Mouse (Mus musculus): ENCODE measurements around the gene Gls. TPM values are rescaled to one million over a fixed set of nuclear protein-coding genes. Genes with fewer than 3 reads are reported as not detected.

The Gls gene
- polyA plus RNA-seq (2015; fragmentation: Nextera tagmentation; extraction: Ambion mirVana): 34.8 and 39.5 TPM in 2 replicates

GRCm38 (mm10) chr1:52233143-52233713 lies at the start of gene Gls:
Gls (minus strand) TSS chr1:52233232.
- ATAC-seq: peak; percentile 99
- Histone ChIP-seq H3K27ac (peak within 1 kb of the TSS; percentile 97), H3K4me2 (replicated peaks) (peak within 1 kb of the TSS; percentile 68), H3K4me3 (replicated peaks) (peak within 1 kb of the TSS; percentile 98), H3K27me3 (replicated peaks) (no peaks in the 10 kb centered on the region), H3K36me3 (no peaks in the 10 kb centered on the region), H3K9ac (peak within 1 kb of the TSS; percentile 91), H3K4me1 (replicated peaks) (no peaks in the 10 kb centered on the region), H3K9me3 (no peaks in the 10 kb centered on the region)
- 0% methylated on average over 46 of the region's 46 CpGs for WGBS

DNA sequence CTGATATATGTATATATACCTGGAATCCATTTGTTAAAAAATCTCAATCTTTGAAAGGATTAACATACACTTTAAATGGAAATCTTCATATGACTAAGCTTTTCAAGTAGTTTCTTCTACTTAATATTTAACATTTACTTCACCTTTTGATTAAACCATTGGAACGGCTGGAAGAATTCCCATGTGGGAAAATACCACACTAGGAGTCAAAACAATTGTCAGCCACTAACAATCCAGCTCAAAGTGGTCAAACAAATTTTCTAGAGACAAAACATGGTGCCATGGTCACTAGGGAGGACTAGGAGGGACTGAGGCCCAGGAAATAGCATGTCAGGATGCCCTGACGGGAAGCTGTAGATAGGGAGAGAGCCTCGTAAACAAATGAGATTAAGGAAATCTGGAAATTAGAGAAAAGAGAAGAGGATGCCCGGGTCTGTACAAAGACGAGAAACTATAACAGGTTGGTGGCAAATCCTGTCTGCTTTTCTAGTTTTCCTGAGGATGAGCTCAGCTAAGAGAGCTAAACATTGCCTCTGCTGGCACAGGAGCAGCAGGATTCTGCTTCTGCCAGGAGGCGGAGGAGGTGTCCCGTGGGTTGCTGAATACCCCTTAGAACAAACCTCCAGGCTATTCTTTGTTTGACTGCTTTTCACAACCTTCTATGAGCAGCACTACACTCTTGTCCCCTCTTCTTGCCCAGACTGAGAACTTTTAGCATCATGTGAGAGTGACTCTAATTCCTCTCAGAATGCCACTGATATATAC lies 47.0 kb upstream of the Gls start:
- Histone ChIP-seq H3K36me3 (no peaks in the 10 kb centered on the region), H3K4me3 (replicated peaks) (no peak overlapping the region), H3K9me3 (no peaks in the 10 kb centered on the region), H3K9ac (no peak overlapping the region), H3K27ac (no peak overlapping the region), H3K27me3 (replicated peaks) (no peaks in the 10 kb centered on the region), H3K4me1 (replicated peaks) (0 out of 2 replicates have a peak, but pooled peaks cover 3% of the 10 kb centered on the region), H3K4me2 (replicated peaks) (no peak overlapping the region)
- WGBS: 66% methylated on average over 7 of the region's 7 CpGs
- ATAC-seq: no peak

DNA sequence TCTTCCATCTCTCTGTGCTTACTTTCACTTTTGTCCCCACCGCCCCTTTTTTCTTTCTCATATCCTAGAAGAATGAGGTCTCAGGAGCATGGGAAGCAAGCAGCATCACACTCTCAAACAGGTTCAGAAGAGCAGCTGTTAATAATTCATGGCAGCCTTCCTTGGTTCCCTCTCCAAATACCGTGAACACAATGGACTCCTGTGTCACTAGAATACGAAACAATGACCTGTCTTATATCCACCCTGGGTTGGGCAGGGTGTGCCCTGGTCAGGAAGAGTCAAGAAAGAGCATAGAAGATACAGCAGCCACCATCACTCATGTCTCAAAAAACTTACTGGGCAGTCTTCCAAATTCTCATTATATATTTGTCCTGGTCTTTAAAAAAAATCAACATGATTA lies 46.3 kb upstream of the Gls start:
- ATAC-seq: peak; percentile 57; the same call in 1 of the 2 replicates
- WGBS: 57% methylated on average over 3 of the region's 3 CpGs
- H3K27me3 ChIP-seq (replicated peaks): no peaks in the 10 kb centered on the region
- no peaks in the 10 kb centered on the region for H3K36me3 ChIP-seq
- no peaks in the 10 kb centered on the region for H3K9me3 ChIP-seq
- H3K4me1 ChIP-seq (replicated peaks): 0 out of 2 replicates have a peak, but pooled peaks cover 3% of the 10 kb centered on the region
- H3K9ac ChIP-seq: no peak overlapping the region
- H3K4me2 ChIP-seq (replicated peaks): no peak overlapping the region
- H3K27ac ChIP-seq: no peak overlapping the region
- no peak overlapping the region for H3K4me3 ChIP-seq (replicated peaks)

DNA sequence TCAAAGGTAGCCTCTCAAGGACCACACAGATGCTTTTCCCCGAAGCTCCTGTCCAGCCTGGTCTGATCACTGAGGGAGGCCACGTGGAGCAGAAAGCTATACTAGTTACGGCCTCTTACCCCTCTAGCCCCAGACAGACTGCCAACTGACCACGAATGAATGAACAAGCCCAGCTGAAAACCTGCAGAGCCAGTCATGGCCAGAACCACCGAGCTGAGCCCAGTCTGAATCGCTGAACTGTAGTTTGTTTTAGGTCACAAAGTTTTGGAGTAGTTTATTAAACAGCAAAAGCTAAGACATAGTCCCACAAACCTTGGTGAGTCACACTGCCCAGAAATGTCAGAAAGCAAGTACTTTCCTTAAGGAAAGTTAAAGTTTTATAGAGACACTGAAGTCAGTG lies 45.0 kb upstream of the Gls start:
- no peak overlapping the region for H3K9ac ChIP-seq
- 0 out of 2 replicates have a peak, but pooled peaks cover 3% of the 10 kb centered on the region for H3K4me1 ChIP-seq (replicated peaks)
- no peaks in the 10 kb centered on the region for H3K9me3 ChIP-seq
- no peak overlapping the region for H3K27ac ChIP-seq
- 52% methylated on average over 6 of the region's 6 CpGs for WGBS
- no peak overlapping the region for H3K4me3 ChIP-seq (replicated peaks)
- no peaks in the 10 kb centered on the region for H3K27me3 ChIP-seq (replicated peaks)
- no peak overlapping the region for H3K4me2 ChIP-seq (replicated peaks)
- no peak for ATAC-seq
- H3K36me3 ChIP-seq: no peaks in the 10 kb centered on the region

GRCm38 (mm10) chr1:52274210-52274609 lies 41.2 kb upstream of the Gls start:
- no peak overlapping the region for H3K27ac ChIP-seq
- 0 out of 2 replicates have a peak, but pooled peaks cover 3% of the 10 kb centered on the region for H3K4me1 ChIP-seq (replicated peaks)
- H3K36me3 ChIP-seq: no peaks in the 10 kb centered on the region
- no peaks in the 10 kb centered on the region for H3K9me3 ChIP-seq
- H3K4me3 ChIP-seq (replicated peaks): no peak overlapping the region
- no peak overlapping the region for H3K9ac ChIP-seq
- no peak for ATAC-seq
- WGBS: 73% methylated on average over 3 of the region's 3 CpGs
- no peak overlapping the region for H3K4me2 ChIP-seq (replicated peaks)
- H3K27me3 ChIP-seq (replicated peaks): no peaks in the 10 kb centered on the region

- peak; percentile 81 for ATAC-seq
- H3K9ac ChIP-seq: no peak overlapping the region
- no peaks in the 10 kb centered on the region for H3K27me3 ChIP-seq (replicated peaks)
- no peaks in the 10 kb centered on the region for H3K36me3 ChIP-seq
- no peak overlapping the region for H3K4me2 ChIP-seq (replicated peaks)
- no peak overlapping the region for H3K4me3 ChIP-seq (replicated peaks)
- H3K9me3 ChIP-seq: no peaks in the 10 kb centered on the region
- no peaks in the 10 kb centered on the region for H3K4me1 ChIP-seq (replicated peaks)
- H3K27ac ChIP-seq: peak overlapping the region; percentile 48
- WGBS: 49% methylated on average over 5 of the region's 5 CpGs
These were observed 39.1 kb upstream of the Gls start for GRCm38 (mm10) chr1:52272018-52272678.

DNA sequence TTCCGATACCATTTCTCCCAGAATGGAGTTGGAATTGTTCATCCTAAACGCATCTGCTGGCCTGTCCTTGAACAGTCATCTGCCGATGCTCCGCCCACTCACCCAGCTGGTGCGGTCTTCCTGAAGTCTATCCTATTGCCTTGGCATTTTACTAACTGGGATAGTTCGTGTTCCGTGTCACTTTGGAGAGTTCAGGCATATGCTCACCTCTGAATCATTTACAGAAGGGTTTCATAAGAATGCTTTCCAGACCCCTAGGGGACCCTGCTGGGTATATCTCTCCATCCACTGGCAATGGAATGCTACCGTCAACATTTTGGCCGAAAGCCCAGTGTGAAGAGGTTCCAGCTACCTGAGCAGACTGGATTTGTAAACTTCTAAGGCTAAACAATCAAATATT lies 37.3 kb upstream of the Gls start:
- Histone ChIP-seq H3K4me2 (replicated peaks) (no peak overlapping the region), H3K9me3 (no peaks in the 10 kb centered on the region), H3K27me3 (replicated peaks) (no peaks in the 10 kb centered on the region), H3K4me3 (replicated peaks) (no peak overlapping the region), H3K4me1 (replicated peaks) (no peaks in the 10 kb centered on the region), H3K27ac (no peak overlapping the region), H3K9ac (no peak overlapping the region), H3K36me3 (no peaks in the 10 kb centered on the region)
- no peak for ATAC-seq
- 74% methylated on average over 9 of the region's 9 CpGs for WGBS

DNA sequence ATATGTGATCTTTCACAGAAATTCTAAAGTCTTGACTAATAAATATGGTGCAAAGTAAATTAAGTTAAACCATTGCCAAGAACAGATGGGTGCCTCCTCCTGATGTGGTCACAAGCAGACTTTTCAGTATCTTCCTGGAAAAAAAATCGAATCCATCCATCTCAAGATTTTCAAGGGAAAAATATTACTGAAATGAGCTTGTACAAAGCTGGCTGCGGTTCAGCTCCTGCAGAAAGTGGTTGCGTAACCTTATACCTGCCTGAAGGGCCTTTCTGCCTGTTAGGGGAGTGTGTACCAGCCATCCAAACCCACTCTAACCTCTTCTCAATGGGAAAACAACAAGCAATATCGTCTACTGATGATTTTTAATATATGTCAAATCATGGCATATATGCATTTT lies 36.6 kb upstream of the Gls start:
- no peak for ATAC-seq
- Histone ChIP-seq H3K9me3 (no peaks in the 10 kb centered on the region), H3K4me2 (replicated peaks) (no peak overlapping the region)

GRCm38 (mm10) chr1:52268006-52268405 lies 35.0 kb upstream of the Gls start:
- H3K4me2 ChIP-seq (replicated peaks): no peak overlapping the region
- no peak overlapping the region for H3K27ac ChIP-seq
- no peaks in the 10 kb centered on the region for H3K36me3 ChIP-seq
- no peaks in the 10 kb centered on the region for H3K27me3 ChIP-seq (replicated peaks)
- H3K9ac ChIP-seq: no peak overlapping the region
- 92% methylated on average over 6 of the region's 6 CpGs for WGBS
- no peak for ATAC-seq
- no peaks in the 10 kb centered on the region for H3K9me3 ChIP-seq
- no peak overlapping the region for H3K4me3 ChIP-seq (replicated peaks)
- no peaks in the 10 kb centered on the region for H3K4me1 ChIP-seq (replicated peaks)

More for the DNA sequence above, 36.6 kb upstream of the Gls start:
- no peak overlapping the region for H3K9ac ChIP-seq
- no peaks in the 10 kb centered on the region for H3K36me3 ChIP-seq
- no peak overlapping the region for H3K27ac ChIP-seq
- no peaks in the 10 kb centered on the region for H3K4me1 ChIP-seq (replicated peaks)
- H3K27me3 ChIP-seq (replicated peaks): no peaks in the 10 kb centered on the region
- 86% methylated on average over 4 of the region's 4 CpGs for WGBS
- H3K4me3 ChIP-seq (replicated peaks): no peak overlapping the region

- Histone ChIP-seq H3K9ac (no peak overlapping the region), H3K27ac (no peak overlapping the region), H3K36me3 (no peaks in the 10 kb centered on the region), H3K9me3 (no peaks in the 10 kb centered on the region), H3K4me2 (replicated peaks) (no peak overlapping the region), H3K27me3 (replicated peaks) (no peaks in the 10 kb centered on the region), H3K4me1 (replicated peaks) (no peaks in the 10 kb centered on the region), H3K4me3 (replicated peaks) (no peak overlapping the region)
- WGBS: 53% methylated on average over 3 of the region's 3 CpGs
- no peak for ATAC-seq
These were observed 34.6 kb upstream of the Gls start for GRCm38 (mm10) chr1:52267606-52268005.

- ATAC-seq: no peak
- 75% methylated on average over 3 of the region's 3 CpGs for WGBS
These were observed 33.0 kb upstream of the Gls start for GRCm38 (mm10) chr1:52265886-52266516.

DNA sequence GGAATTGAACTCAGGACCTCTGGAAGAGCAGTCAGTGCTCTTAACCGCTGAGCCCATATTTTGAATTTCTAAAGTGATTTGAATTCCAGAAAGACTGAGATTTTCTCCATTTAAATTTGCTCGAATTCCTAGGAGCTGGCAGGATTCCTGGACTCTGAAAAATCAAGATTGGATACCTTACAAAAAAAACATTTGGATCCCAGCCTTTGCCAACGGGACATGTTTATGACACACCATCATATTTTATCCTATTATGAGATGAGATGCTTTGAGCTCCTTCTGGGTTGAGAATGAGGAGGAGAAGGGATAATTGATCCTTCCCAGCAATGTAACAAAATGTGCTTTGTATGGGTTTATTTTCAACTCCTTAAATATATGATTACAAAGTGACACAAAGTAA lies 31.3 kb upstream of the Gls start:
- no peak for ATAC-seq
- WGBS: 70% methylated on average over 3 of the region's 3 CpGs
- Histone ChIP-seq H3K9me3 (no peaks in the 10 kb centered on the region), H3K4me1 (replicated peaks) (0 out of 2 replicates have a peak, but pooled peaks cover under 1% of the 10 kb centered on the region), H3K4me2 (replicated peaks) (no peak overlapping the region), H3K9ac (no peak overlapping the region), H3K27ac (no peak overlapping the region), H3K36me3 (no peaks in the 10 kb centered on the region), H3K27me3 (replicated peaks) (no peaks in the 10 kb centered on the region), H3K4me3 (replicated peaks) (no peak overlapping the region)

More at GRCm38 (mm10) chr1:52265886-52266516, 33.0 kb upstream of the Gls start:
- Histone ChIP-seq H3K9me3 (no peaks in the 10 kb centered on the region), H3K27me3 (replicated peaks) (no peaks in the 10 kb centered on the region), H3K27ac (no peak overlapping the region), H3K4me2 (replicated peaks) (no peak overlapping the region), H3K4me3 (replicated peaks) (no peak overlapping the region), H3K36me3 (no peaks in the 10 kb centered on the region), H3K9ac (no peak overlapping the region), H3K4me1 (replicated peaks) (no peaks in the 10 kb centered on the region)
